ENCODE assay signal across 13 mouse cellular contexts in genomic region chr15:5513146-5513545, GRCm38 (mm10).
DNase-seq lines count a peak whose midpoint lies in the region; ATAC-seq and TF ChIP-seq lines count a peak whose summit lies in the region.
"Had no signal": no experiment of that assay in that cellular context is flagged by ENCODE, and none has a peak within 500 bp of the region (broad histone marks: within the 10 kb centered on the region; RNA-seq: fewer than 3 reads in every experiment).

No protein-coding gene starts in this region.

- H3K27ac ChIP-seq in hindbrain, embryonic 16.5 days (ENCODE audit: low read depth, low read length), result no peak overlapping the region
- no peak overlapping the region for H3K27ac ChIP-seq in hindbrain, embryonic 10.5 days
- H3K27ac ChIP-seq in intestine, embryonic 16.5 days (ENCODE audit: low read length), result no peak overlapping the region
- H3K27ac ChIP-seq in thymus, adult 2 months (ENCODE audit: control insufficient read depth, insufficient read depth, low read length), result peak overlapping the region; percentile 60
- H3K27ac ChIP-seq: forebrain, embryonic 15.5 days; macrophage; neural tube, embryonic 12.5 days had no signal

- DNase-seq in hindbrain, embryonic 10.5 days (ENCODE audit: low spot score), result no peak
- DNase-seq in brain, embryonic 14.5 days (ENCODE audit: low read depth), result peak; percentile 1
- DNase-seq in thymus, adult 2 months, result peak; percentile 48
- no peak for DNase-seq in embryo, embryonic 10.5 days (ENCODE audit: low spot score)
- no peak for DNase-seq in cerebellum, adult 9-10 months
- no peak for DNase-seq in frontal cortex, postnatal 14 days (ENCODE audit: low spot score in 2 of 2)
- DNase-seq: embryo, embryonic 11 days; right cerebral cortex, postnatal 4 days had no signal

- no peak overlapping the region for H3K4me2 ChIP-seq in hindbrain, embryonic 16.5 days (ENCODE audit: low read length)
- H3K4me2 ChIP-seq in intestine, embryonic 16.5 days (ENCODE audit: low read depth, low read length), result no peak overlapping the region
- H3K4me2 ChIP-seq: forebrain, embryonic 15.5 days; neural tube, embryonic 12.5 days had no signal

- no peak overlapping the region for H3K4me3 ChIP-seq in hindbrain, embryonic 16.5 days (ENCODE audit: low read length)
- no peak overlapping the region for H3K4me3 ChIP-seq in hindbrain, embryonic 10.5 days
- H3K4me3 ChIP-seq in intestine, embryonic 16.5 days (ENCODE audit: low read length), result no peak overlapping the region
- no peak overlapping the region for H3K4me3 ChIP-seq in thymus, adult 2 months (ENCODE audit: control insufficient read depth, insufficient read depth, low read length)
- H3K4me3 ChIP-seq: forebrain, embryonic 15.5 days; neural tube, embryonic 12.5 days had no signal

- no peaks in the 10 kb centered on the region for H3K4me1 ChIP-seq in hindbrain, embryonic 16.5 days (ENCODE audit: control insufficient read depth, insufficient read depth, low read depth, low read length)
- peaks cover 5% of the 10 kb centered on the region; the same call in 1 of the 2 replicates for H3K4me1 ChIP-seq in hindbrain, embryonic 10.5 days (replicated peaks)
- H3K4me1 ChIP-seq in intestine, embryonic 16.5 days (ENCODE audit: control insufficient read depth, insufficient read depth, low read length), result no peaks in the 10 kb centered on the region
- peaks cover 18% of the 10 kb centered on the region for H3K4me1 ChIP-seq in thymus, adult 2 months (replicated peaks; ENCODE audit: control insufficient read depth, insufficient read depth, low read length)
- H3K4me1 ChIP-seq: forebrain, embryonic 15.5 days; neural tube, embryonic 12.5 days had no signal

- peak; percentile 70; the same call in 1 of the 2 replicates for ATAC-seq in hindbrain, embryonic 16.5 days
- ATAC-seq in intestine, embryonic 16.5 days, result peak; percentile 34
- ATAC-seq: forebrain, embryonic 15.5 days had no signal

- no peaks in the 10 kb centered on the region for H3K27me3 ChIP-seq in hindbrain, embryonic 16.5 days (replicated peaks; ENCODE audit: control insufficient read depth, insufficient read depth, low read length)
- H3K27me3 ChIP-seq in hindbrain, embryonic 10.5 days (ENCODE audit: insufficient read depth, poor library complexity, severe bottlenecking), result no peaks in the 10 kb centered on the region
- no peaks in the 10 kb centered on the region for H3K27me3 ChIP-seq in intestine, embryonic 16.5 days (replicated peaks; ENCODE audit: control insufficient read depth, insufficient read depth, low read length)
- H3K27me3 ChIP-seq in thymus, adult 2 months (ENCODE audit: control insufficient read depth, insufficient read depth, low read length), result no peaks in the 10 kb centered on the region
- H3K27me3 ChIP-seq: forebrain, embryonic 15.5 days; neural tube, embryonic 12.5 days had no signal

- no peak for TF ChIP-seq CTCF in brain, embryonic 14.5 days (IDR thresholded peaks at IDR 0.05; ENCODE audit: borderline replicate concordance, extremely low read depth, insufficient read depth, insufficient read length)
- TF ChIP-seq CTCF in thymus, adult 2 months (IDR thresholded peaks at IDR 0.05; ENCODE audit: borderline replicate concordance, control insufficient read depth, extremely low read depth, insufficient read depth, low read length, poor library complexity), result no peak

- TF ChIP-seq POLR2A in brain, embryonic 14.5 days (IDR thresholded peaks at IDR 0.05; ENCODE audit: borderline replicate concordance, extremely low read depth, insufficient read depth, insufficient read length, poor library complexity, severe bottlenecking), result no peak
- TF ChIP-seq POLR2A in thymus, adult 2 months (IDR thresholded peaks at IDR 0.05; ENCODE audit: control insufficient read depth, extremely low read depth, insufficient read depth, low read length, poor library complexity), result no peak

- 58% methylated on average over 4 of the region's 4 CpGs for WGBS in hindbrain, embryonic 16.5 days
- WGBS in hindbrain, embryonic 10.5 days, result 66% methylated on average over 4 of the region's 4 CpGs
- WGBS in intestine, embryonic 16.5 days, result 46% methylated on average over 4 of the region's 4 CpGs
- 38% methylated on average over 4 of the region's 4 CpGs for WGBS in thymus, adult 2 months

- no peaks in the 10 kb centered on the region for H3K9me3 ChIP-seq in hindbrain, embryonic 16.5 days (ENCODE audit: control insufficient read depth, low read length)
- H3K9me3 ChIP-seq in hindbrain, embryonic 10.5 days, result no peaks in the 10 kb centered on the region
- no peaks in the 10 kb centered on the region for H3K9me3 ChIP-seq in intestine, embryonic 16.5 days (ENCODE audit: control insufficient read depth, low read length)
- H3K9me3 ChIP-seq: forebrain, embryonic 15.5 days; neural tube, embryonic 12.5 days had no signal

- no peaks in the 10 kb centered on the region for H3K36me3 ChIP-seq in hindbrain, embryonic 16.5 days (ENCODE audit: control insufficient read depth, insufficient read depth, low read length)
- H3K36me3 ChIP-seq in hindbrain, embryonic 10.5 days, result no peaks in the 10 kb centered on the region
- H3K36me3 ChIP-seq in intestine, embryonic 16.5 days (ENCODE audit: control insufficient read depth, insufficient read depth, low read length), result no peaks in the 10 kb centered on the region
- no peaks in the 10 kb centered on the region for H3K36me3 ChIP-seq in thymus, adult 2 months (ENCODE audit: control insufficient read depth, insufficient read depth, low read length)
- H3K36me3 ChIP-seq: forebrain, embryonic 15.5 days; neural tube, embryonic 12.5 days had no signal

- H3K9ac ChIP-seq in hindbrain, embryonic 16.5 days (ENCODE audit: low read depth, low read length), result no peak overlapping the region
- no peak overlapping the region for H3K9ac ChIP-seq in intestine, embryonic 16.5 days (ENCODE audit: low read depth, low read length)
- H3K9ac ChIP-seq: forebrain, embryonic 15.5 days; neural tube, embryonic 12.5 days had no signal

Comparison
In these comparisons a context has a peak if more than half of its experiments do, and no peak if none do; other contexts are left out.
1. DNase-seq: peak in brain, embryonic 14.5 days (single experiment) and thymus, adult 2 months (single experiment); none in hindbrain, embryonic 10.5 days (single experiment), embryo, embryonic 10.5 days (single experiment), cerebellum, adult 9-10 months (single experiment) and frontal cortex, postnatal 14 days (0 of 2).